In the genomic region with DNA sequence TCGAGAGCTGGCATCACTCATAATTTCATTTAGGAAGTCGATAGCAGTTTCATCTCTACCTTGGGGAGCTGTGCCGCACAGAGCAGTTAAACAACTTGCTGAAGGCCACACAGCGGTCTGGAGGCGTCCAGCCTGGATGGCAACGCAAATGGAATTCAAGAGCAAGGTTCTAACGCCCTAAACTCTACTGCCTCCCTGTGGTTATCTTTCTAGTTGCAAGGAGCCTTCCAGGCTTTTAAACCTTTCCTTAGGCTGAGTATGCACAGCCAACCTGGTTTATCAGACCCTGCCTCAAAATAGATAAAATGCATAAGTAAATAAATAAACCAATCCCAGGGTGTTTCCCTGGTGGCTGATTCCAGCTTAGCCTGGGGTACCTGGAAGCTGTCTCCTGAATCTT, we compare ENCODE assay signal across 9 mouse cellular contexts. TPM values are rescaled to one million over a fixed set of nuclear protein-coding genes. Genes with fewer than 3 reads are reported as not detected.
A peak's percentile ranks its signal among the peaks of the same experiment; 100 is the strongest.
DNase-seq lines count a peak whose midpoint lies in the region; ATAC-seq and TF ChIP-seq lines count a peak whose summit lies in the region.
"Had no signal": no experiment of that assay in that cellular context is flagged by ENCODE, and none has a peak within 500 bp of the region (broad histone marks: within the 10 kb centered on the region; RNA-seq: fewer than 3 reads in every experiment).

No protein-coding gene starts in this region.

- 3% methylated on average over 7 of the region's 7 CpGs for WGBS in liver, adult 2 months
- WGBS in liver, embryonic 12.5 days (ENCODE audit: insufficient replicate concordance): 24% methylated on average over 7 of the region's 7 CpGs
- WGBS in stomach, postnatal 0 days: 22% methylated on average over 7 of the region's 7 CpGs

- no peak for TF ChIP-seq EP300 in stomach, postnatal 0 days (optimal IDR thresholded peaks at IDR 0.05)

- H3K27me3 ChIP-seq in liver, adult 2 months (ENCODE audit: control insufficient read depth, insufficient read depth, low read length): no peaks in the 10 kb centered on the region
- H3K27me3 ChIP-seq in liver, embryonic 12.5 days (replicated peaks): no peaks in the 10 kb centered on the region
- H3K27me3 ChIP-seq in stomach, postnatal 0 days (ENCODE audit: control insufficient read depth, insufficient read depth, low read length): no peaks in the 10 kb centered on the region
- H3K27me3 ChIP-seq: neural tube, embryonic 13.5 days had no signal

- H3K4me2 ChIP-seq in liver, embryonic 12.5 days: no peak overlapping the region
- no peak overlapping the region for H3K4me2 ChIP-seq in stomach, postnatal 0 days (replicated peaks; ENCODE audit: low read depth)
- H3K4me2 ChIP-seq: neural tube, embryonic 13.5 days had no signal

- peak; percentile 80 for TF ChIP-seq CTCF in liver, adult 2 months (IDR thresholded peaks at IDR 0.05; ENCODE audit: low read depth, low read length)
- peak; percentile 94 for TF ChIP-seq CTCF in stomach, postnatal 0 days (IDR thresholded peaks at IDR 0.05; ENCODE audit: low read depth)

- H3K4me3 ChIP-seq in liver, adult 2 months (ENCODE audit: insufficient read depth, low read depth, low read length): no peak overlapping the region
- no peak overlapping the region for H3K4me3 ChIP-seq in liver, embryonic 12.5 days
- no peak overlapping the region for H3K4me3 ChIP-seq in stomach, postnatal 0 days (ENCODE audit: low read depth, low read length)
- H3K4me3 ChIP-seq: neural tube, embryonic 13.5 days had no signal

- no peak for ATAC-seq in liver, embryonic 12.5 days
- ATAC-seq in stomach, postnatal 0 days (ENCODE audit: low FRiP score, low TSS enrichment): no peak

- DNase-seq in liver, adult 2 months (ENCODE audit: extremely low read depth, low read depth, low spot score): peak; percentile 88
- peak; percentile 43 for DNase-seq in MEL-GATA-1-ER (ENCODE audit: extremely low read depth, low read depth)
- DNase-seq in cerebellum, postnatal 10 days: peak; percentile 76 to 84
- peak; percentile 88 for DNase-seq in heart, adult 8-10 months (ENCODE audit: low spot score)
- peak; percentile 71 for DNase-seq in layer of hippocampus, adult 11-12 months (ENCODE audit: low spot score)
- DNase-seq in lung, postnatal 25 days (ENCODE audit: low spot score): peak; percentile 83
- DNase-seq in stomach, postnatal 0 days (ENCODE audit: low spot score): peak; percentile 52

- no peak overlapping the region for H3K9ac ChIP-seq in liver, adult 2 months (ENCODE audit: low read depth, low read length)
- no peak overlapping the region for H3K9ac ChIP-seq in liver, embryonic 12.5 days
- no peak overlapping the region for H3K9ac ChIP-seq in stomach, postnatal 0 days (ENCODE audit: low read length)
- H3K9ac ChIP-seq: neural tube, embryonic 13.5 days had no signal

- no peak overlapping the region for H3K27ac ChIP-seq in liver, adult 2 months (replicated peaks; ENCODE audit: insufficient read depth, low read depth, low read length)
- no peak overlapping the region for H3K27ac ChIP-seq in liver, embryonic 12.5 days
- no peak overlapping the region for H3K27ac ChIP-seq in stomach, postnatal 0 days (replicated peaks)
- H3K27ac ChIP-seq: neural tube, embryonic 13.5 days had no signal

- TF ChIP-seq POLR2A in liver, adult 2 months (IDR thresholded peaks at IDR 0.05; ENCODE audit: extremely low read depth, insufficient read depth, low read length): no peak

- H3K36me3 ChIP-seq in liver, adult 2 months (ENCODE audit: control insufficient read depth, insufficient read depth, low read length): no peaks in the 10 kb centered on the region
- H3K36me3 ChIP-seq in liver, embryonic 12.5 days: peaks cover 12% of the 10 kb centered on the region
- H3K36me3 ChIP-seq in stomach, postnatal 0 days (ENCODE audit: control insufficient read depth, insufficient read depth, low read length): no peaks in the 10 kb centered on the region
- H3K36me3 ChIP-seq: neural tube, embryonic 13.5 days had no signal

- no peaks in the 10 kb centered on the region for H3K79me2 ChIP-seq in liver, adult 2 months (ENCODE audit: control insufficient read depth, insufficient read depth, low read length)

- H3K4me1 ChIP-seq in liver, adult 2 months (ENCODE audit: control insufficient read depth, insufficient read depth, low read length): peaks cover 15% of the 10 kb centered on the region
- H3K4me1 ChIP-seq in liver, embryonic 12.5 days: peaks cover 14% of the 10 kb centered on the region
- no peaks in the 10 kb centered on the region for H3K4me1 ChIP-seq in stomach, postnatal 0 days (replicated peaks; ENCODE audit: control insufficient read depth, insufficient read depth)
- H3K4me1 ChIP-seq: neural tube, embryonic 13.5 days had no signal

- no peaks in the 10 kb centered on the region for H3K9me3 ChIP-seq in liver, embryonic 12.5 days (replicated peaks)
- no peaks in the 10 kb centered on the region for H3K9me3 ChIP-seq in stomach, postnatal 0 days (ENCODE audit: control insufficient read depth, low read length)
- H3K9me3 ChIP-seq: neural tube, embryonic 13.5 days had no signal

RNA-seq across cellular contexts. Expression of gene Kpna2, which starts 18.9 kb away (rescaled TPM):
- total RNA-seq in liver, adult 2 months (2014; rRNA removed): 28.0 and 32.2 TPM in 2 replicates
- 17.0 and 20.9 TPM in 2 replicates for polyA plus RNA-seq in liver, adult 2 months (2012; rRNA removed)
- polyA plus RNA-seq in liver, embryonic 12.5 days (2016; fragmentation: Nextera tagmentation; extraction: Ambion mirVana): 360 and 381 TPM in 2 replicates
- total RNA-seq in heart, adult 8-10 months (2022): 10 to 100 TPM; 53.9 to 86.8 (median 74.8) TPM
- 146 and 158 TPM in 2 replicates for polyA plus RNA-seq in stomach, postnatal 0 days (2015; fragmentation: Nextera tagmentation; extraction: Ambion mirVana)

RNA-seq across cellular contexts. Expression of gene 1810010H24Rik, which starts 45.0 kb away (rescaled TPM):
- total RNA-seq in liver, adult 2 months (2014; rRNA removed): 3.0 and 3.5 TPM in 2 replicates
- 2.8 and 3.4 TPM in 2 replicates for polyA plus RNA-seq in liver, adult 2 months (2012; rRNA removed)
- polyA plus RNA-seq in liver, embryonic 12.5 days (2016; fragmentation: Nextera tagmentation; extraction: Ambion mirVana): 1.5 and 2.0 TPM in 2 replicates
- total RNA-seq in heart, adult 8-10 months (2022): 1 to 10 TPM; 1.7 to 2.7 (median 2.1) TPM
- 6.3 and 6.8 TPM in 2 replicates for polyA plus RNA-seq in stomach, postnatal 0 days (2015; fragmentation: Nextera tagmentation; extraction: Ambion mirVana)

RNA-seq across cellular contexts. Expression of gene Smurf2, which starts 59.9 kb away (rescaled TPM):
- total RNA-seq in liver, adult 2 months (2014; rRNA removed): 29.7 and 29.9 TPM in 2 replicates
- 6.4 and 7.2 TPM in 2 replicates for polyA plus RNA-seq in liver, adult 2 months (2012; rRNA removed)
- 4.3 and 5.1 TPM in 2 replicates for polyA plus RNA-seq in liver, embryonic 12.5 days (2016; fragmentation: Nextera tagmentation; extraction: Ambion mirVana)
- 10 to 100 TPM; 34.0 to 40.3 (median 37.2) TPM for total RNA-seq in heart, adult 8-10 months (2022)
- 6.9 and 7.1 TPM in 2 replicates for polyA plus RNA-seq in stomach, postnatal 0 days (2015; fragmentation: Nextera tagmentation; extraction: Ambion mirVana)
